Mouse (Mus musculus): ENCODE results near the gene Sorcs1.

Sorcs1 gene

GRCm38 (mm10) chr19:50422928-50423327 is 255.5 kb downstream of the Sorcs1 start:
- no peak for DNase-seq (ENCODE audit: low read depth, low spot score)

DNA sequence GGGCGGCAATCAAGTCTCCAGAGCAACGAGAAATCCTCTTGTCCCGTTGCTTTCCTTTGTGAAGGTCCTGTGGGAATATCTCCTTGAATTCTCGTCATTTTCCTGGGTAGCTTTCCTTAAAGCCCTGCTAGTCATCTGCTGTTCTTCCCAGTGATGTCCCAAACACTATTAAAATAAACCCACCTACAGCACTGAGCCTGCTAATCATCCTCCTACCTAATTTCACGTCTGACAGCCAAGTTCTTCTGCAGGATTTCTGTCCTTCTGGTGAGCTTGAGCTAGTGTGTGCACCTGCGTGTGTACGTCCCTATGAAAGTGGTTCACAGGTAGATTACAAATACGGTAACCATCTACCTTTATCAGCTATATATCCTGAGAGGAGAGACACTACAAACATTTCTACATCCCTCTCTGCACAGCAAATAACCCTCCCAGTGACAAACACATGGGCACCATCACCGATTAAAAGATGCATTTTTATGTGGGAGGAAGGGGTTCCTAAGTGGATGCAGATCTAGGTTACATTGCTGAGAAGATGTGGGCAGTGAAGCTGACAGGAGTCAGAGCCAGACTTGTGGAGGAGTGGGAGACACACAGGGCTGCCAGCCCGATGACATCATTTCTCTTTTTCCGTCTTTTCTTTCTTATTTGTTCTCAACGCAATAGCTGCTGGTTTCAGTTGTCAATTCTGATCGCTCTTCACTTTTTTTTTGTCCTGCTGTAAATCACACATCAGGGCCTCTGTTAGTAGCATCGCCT is 259.3 kb downstream of the Sorcs1 start:
- DNase-seq (ENCODE audit: low read depth, low spot score), result no peak

GRCm38 (mm10) chr19:50410561-50410960 is 267.9 kb downstream of the Sorcs1 start:
- no peak for DNase-seq (ENCODE audit: low read depth, low spot score)

DNA sequence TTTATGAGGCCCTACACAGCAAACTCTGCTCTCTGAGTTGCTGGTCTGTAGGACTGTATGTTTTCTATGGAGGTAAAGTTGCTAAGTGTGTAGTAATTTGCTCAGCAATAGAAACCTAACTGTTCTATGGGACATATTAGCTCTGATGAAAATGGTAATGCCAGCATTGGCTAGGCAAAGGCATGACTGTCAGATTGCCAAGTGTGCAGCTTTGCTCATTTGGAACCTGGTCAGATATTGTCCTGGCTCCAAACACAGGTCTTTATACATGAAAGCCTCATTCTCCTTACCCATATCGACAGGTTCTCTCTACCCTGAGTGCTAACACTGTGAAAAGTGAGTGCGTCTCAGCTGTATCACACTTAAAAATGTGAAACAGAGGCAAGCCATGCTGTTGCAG is 280.1 kb downstream of the Sorcs1 start:
- no peak for DNase-seq (ENCODE audit: low read depth, low spot score)

DNA sequence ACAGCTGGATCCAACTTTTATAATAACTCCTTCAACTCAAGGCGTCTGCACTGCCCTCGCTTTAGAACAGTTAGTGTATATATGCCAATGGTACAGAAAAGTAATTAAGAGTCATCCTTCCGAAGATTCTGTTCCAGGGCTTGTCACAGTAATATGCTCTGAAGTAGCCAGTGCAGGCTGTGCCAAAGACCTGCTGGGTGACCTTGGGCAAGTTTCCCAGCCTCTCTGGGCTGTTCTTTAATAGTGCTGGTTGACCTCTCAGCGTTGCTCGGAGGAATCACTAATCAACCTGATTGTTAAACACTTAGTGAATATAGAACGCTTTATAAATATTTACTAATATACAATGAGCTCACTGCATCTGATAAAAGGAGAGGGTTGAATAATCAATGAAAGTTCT is 282.7 kb downstream of the Sorcs1 start:
- no peak for DNase-seq (ENCODE audit: low read depth, low spot score)

- no peak for DNase-seq (ENCODE audit: low read depth, low spot score)
Measured at GRCm38 (mm10) chr19:50394101-50394500, 284.3 kb downstream of the Sorcs1 start.

GRCm38 (mm10) chr19:50389925-50390552 is 288.4 kb downstream of the Sorcs1 start:
- no peak for DNase-seq (ENCODE audit: low read depth, low spot score)

DNA sequence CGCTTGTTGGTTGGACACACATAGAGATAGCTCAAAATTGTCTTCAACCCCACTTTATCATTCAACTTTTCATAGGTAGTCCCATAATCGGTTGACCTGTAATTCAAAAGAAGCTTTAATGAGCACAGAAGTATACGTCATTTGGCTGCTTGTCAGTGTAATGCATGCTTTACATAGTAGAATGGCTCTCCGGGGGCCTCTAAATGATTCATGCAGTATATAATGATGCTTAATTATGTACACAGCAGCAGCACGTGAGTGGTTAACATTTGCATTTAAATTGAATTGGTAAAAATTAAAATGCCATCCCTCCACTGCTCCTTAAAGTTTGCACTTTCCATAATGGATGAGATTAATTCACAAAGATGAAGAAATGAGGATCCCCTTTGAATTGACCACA is 299.5 kb downstream of the Sorcs1 start:
- DNase-seq (ENCODE audit: low read depth, low spot score), result no peak

DNA sequence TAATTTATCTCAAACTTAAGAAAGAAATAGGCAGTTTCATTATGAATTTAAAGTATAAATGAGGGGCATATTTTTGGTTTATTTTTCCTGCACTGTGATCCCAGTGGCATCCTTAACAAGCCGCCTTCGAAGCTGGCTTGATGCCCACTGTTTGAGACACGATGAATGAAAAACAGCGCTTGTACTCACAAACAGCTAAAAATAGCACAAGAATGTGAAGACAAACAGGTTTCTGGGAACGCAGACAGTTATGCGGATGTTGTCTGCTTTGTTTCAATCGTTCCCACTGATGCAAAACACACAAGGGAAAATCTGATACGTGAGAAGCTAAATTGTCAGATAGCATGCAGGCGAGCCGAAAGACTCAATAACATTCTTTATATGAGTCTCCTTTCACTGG is 303.7 kb downstream of the Sorcs1 start:
- no peak for DNase-seq (ENCODE audit: low read depth, low spot score)

DNA sequence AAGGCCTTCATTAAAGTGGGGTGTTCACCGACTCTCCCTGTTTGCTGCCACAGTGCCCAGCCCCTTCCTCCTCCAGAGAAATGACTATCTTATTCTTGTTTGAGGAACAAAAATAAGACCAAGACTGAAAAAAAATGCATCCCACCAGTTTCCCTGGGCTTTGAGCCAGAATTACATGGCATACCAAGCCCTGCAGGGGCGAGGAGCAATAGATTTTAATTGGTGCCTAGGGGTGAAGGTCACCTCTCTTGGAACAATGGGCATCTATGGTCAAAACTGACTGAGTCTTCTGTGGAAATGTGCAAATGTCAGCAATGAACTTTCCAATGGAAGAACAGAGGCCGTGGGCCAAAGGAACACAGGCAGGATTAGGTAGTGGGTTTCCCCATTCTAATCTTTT is 312.0 kb downstream of the Sorcs1 start:
- no peak for DNase-seq (ENCODE audit: low read depth, low spot score)

GRCm38 (mm10) chr19:50362655-50363500 is 315.6 kb downstream of the Sorcs1 start:
- DNase-seq (ENCODE audit: low read depth, low spot score), result no peak

DNA sequence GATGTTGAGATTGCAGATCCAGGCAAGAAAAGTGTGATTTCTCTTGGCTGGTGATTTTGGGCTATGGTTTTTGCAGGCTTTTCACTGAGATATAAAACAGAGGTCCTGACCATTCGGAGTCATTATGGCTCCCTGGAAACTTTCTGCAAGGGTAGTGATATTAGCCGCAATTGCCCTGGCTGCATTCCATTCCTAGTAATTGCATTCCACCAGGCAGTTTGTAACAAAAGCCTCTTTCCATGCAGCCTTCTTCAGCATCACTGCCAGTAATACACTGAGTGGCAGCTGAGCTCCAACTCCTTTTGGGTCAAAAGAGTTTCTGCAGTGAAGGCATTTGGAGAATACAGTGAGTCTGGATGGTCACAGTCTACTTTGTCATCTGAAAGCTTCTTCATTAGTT is 319.9 kb downstream of the Sorcs1 start:
- no peak for DNase-seq (ENCODE audit: low read depth, low spot score)

GRCm38 (mm10) chr19:50339211-50339610 is 339.2 kb downstream of the Sorcs1 start:
- no peak for DNase-seq (ENCODE audit: low read depth, low spot score)

GRCm38 (mm10) chr19:50336751-50337150 is 341.7 kb downstream of the Sorcs1 start:
- DNase-seq (ENCODE audit: low read depth, low spot score), result no peak

- DNase-seq (ENCODE audit: low read depth, low spot score), result no peak
Measured at GRCm38 (mm10) chr19:50331136-50331535, 347.3 kb downstream of the Sorcs1 start.

- DNase-seq (ENCODE audit: low read depth, low spot score), result no peak
Measured at GRCm38 (mm10) chr19:50327804-50328203, 350.6 kb downstream of the Sorcs1 start.

GRCm38 (mm10) chr19:50326151-50326550 is 352.3 kb downstream of the Sorcs1 start:
- DNase-seq (ENCODE audit: low read depth, low spot score), result no peak

DNA sequence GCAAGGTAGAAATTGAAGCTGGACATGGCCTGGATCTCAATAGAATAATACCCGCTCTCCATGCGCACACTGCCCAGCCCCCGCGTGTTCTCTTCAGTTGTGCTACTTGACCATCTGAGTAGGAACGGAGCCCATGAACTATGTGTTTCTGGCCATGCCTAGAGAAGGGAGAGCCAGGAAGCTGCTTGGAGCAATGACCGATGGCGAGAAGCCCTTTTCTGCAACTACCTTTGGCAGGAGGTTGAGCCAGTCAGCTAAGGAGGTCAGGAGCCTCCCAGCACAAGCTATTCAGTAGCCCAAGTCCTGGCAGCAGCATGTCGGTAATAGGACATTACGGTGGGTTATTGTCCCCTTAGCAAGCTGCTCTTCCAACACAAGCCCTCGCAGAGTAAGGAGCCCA is 352.8 kb downstream of the Sorcs1 start:
- no peak for DNase-seq (ENCODE audit: low read depth, low spot score)

GRCm38 (mm10) chr19:50307046-50307445 is 371.4 kb downstream of the Sorcs1 start:
- DNase-seq (ENCODE audit: low read depth, low spot score), result no peak

DNA sequence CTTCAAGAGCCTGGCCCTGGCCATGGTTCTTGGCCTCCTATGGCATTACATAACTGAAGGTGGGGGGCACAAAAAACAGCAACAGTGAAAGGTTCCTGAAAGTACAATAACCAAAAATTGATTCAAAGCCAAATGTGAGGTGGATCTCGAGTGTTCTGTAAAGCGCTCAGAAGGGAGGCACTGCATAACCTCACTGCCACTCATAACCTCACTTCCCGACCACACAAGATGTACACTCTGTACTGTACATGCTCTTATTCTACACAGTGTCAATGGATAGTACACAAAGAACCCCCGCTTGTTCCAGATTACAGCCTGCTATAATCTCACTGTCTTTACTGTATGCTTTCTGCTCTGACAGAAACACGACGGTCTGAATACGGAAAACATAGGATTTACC is 384.2 kb downstream of the Sorcs1 start:
- DNase-seq (ENCODE audit: low read depth, low spot score), result no peak

DNA sequence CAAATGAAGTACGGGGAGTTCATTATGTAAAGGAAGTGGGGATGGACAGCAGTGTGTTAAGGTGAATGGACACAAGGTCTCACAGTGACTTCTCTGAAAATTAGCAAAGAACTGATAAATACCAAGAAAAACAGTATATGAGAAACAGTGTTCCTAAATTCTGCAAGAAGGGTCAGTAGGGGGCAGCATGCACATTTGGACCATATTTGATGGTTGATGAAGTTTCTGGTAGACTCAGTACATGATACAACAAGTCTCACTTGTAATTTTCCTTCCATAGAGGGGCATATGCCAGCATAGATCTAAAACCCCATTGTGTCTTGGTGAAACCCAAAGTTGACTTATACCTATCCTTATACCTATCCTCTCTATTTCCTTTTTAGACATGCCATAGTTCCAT is 414.0 kb downstream of the Sorcs1 start:
- DNase-seq (ENCODE audit: low read depth, low spot score), result peak; percentile 20

DNA sequence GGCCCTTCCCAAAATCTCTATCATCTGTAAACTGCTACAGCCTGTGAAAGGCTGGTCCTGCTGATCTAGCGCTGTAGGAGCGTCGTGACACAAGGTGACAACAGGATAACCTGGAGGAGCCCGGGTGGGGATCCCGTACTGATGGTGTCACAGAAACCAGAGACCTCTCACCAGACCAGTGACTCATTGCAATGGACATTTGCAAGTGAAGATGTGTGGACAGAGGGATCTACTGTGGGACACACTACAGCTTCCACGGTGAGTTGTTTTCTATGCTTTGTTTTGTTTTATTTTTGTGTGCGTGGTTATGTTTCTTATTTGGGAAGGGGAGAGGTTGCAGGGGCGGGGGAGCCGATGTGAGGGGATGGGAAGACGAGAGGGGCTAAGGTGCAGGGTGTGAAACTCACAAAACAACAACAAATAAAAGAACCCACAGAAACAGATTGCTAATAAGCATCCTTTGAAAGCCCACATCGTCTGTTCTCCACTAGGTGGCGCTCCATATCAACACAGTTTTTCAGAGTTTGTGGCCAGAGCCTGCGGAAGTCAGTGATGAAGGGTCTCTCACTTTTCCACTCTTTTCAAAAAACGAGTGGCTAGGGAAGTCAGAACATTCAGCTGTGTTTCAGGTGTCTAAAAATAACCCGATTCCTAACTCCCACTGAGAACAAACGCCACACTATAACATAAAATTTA is 419.6 kb downstream of the Sorcs1 start:
- peak; percentile 55 for DNase-seq (ENCODE audit: low read depth, low spot score)
